ENCODE assay signal across 8 mouse cellular contexts in genomic region chr11:58981541-58982447, GRCm38 (mm10). TPM values are rescaled to one million over a fixed set of nuclear protein-coding genes. Genes with fewer than 3 reads are reported as not detected.
DNase-seq lines count a peak whose midpoint lies in the region; ATAC-seq and TF ChIP-seq lines count a peak whose summit lies in the region.

No protein-coding gene starts in this region.

- no peak for TF ChIP-seq POLR2A in CH12.LX (IDR thresholded peaks at IDR 0.05; ENCODE audit: low read depth, low read length)
- peak; percentile 44; the same call in 1 of the 2 replicates for TF ChIP-seq POLR2A in thymus, adult 2 months (IDR thresholded peaks at IDR 0.05; ENCODE audit: control insufficient read depth, extremely low read depth, insufficient read depth, low read length, poor library complexity)

- peaks cover 19% of the 10 kb centered on the region for H3K4me1 ChIP-seq in forebrain, postnatal 0 days (ENCODE audit: insufficient read depth)
- peaks cover 44% of the 10 kb centered on the region for H3K4me1 ChIP-seq in forebrain, embryonic 10.5 days
- peaks cover 23 to 55% of the 10 kb centered on the region in 2 experiments for H3K4me1 ChIP-seq in CH12.LX (ENCODE audit: control insufficient read depth in 1 of 2, insufficient read depth in 2 of 2)
- H3K4me1 ChIP-seq in thymus, adult 2 months (replicated peaks; ENCODE audit: control insufficient read depth, insufficient read depth, low read length): peaks cover 57% of the 10 kb centered on the region

- dilution Hi-C loops in CH12.LX (cut with MboI; ENCODE audit: extremely low pct_ligation_motif_present, extremely low pct_unique_long_range_greater_than_20kb, low sequenced_read_pairs): no loop called here

- H3K79me2 ChIP-seq in CH12.LX (replicated peaks; ENCODE audit: control insufficient read depth, extremely low read depth, insufficient read depth, poor library complexity, severe bottlenecking): peaks cover 45% of the 10 kb centered on the region

- no peaks in the 10 kb centered on the region for H3K27me3 ChIP-seq in forebrain, postnatal 0 days (ENCODE audit: insufficient read depth, low read length)
- H3K27me3 ChIP-seq in forebrain, embryonic 10.5 days (ENCODE audit: poor library complexity, severe bottlenecking): no peaks in the 10 kb centered on the region
- H3K27me3 ChIP-seq in CH12.LX (replicated peaks): no peaks in the 10 kb centered on the region
- no peaks in the 10 kb centered on the region for H3K27me3 ChIP-seq in thymus, adult 2 months (ENCODE audit: control insufficient read depth, insufficient read depth, low read length)

- in situ Hi-C loops in CH12.LX (cut with MboI; ENCODE audit: low pct_ligation_motif_present, low pct_unique_long_range_greater_than_20kb, low sequenced_read_pairs): no loop called here

- H3K4me2 ChIP-seq in forebrain, postnatal 0 days (ENCODE audit: low read depth): no peak overlapping the region
- H3K4me2 ChIP-seq in CH12.LX (ENCODE audit: insufficient read depth, low read depth, poor library complexity, severe bottlenecking): peak overlapping the region; percentile 43

- peak; percentile 50 for TF ChIP-seq RAD21 in CH12.LX (IDR thresholded peaks at IDR 0.05; ENCODE audit: low read depth, low read length)

- WGBS in forebrain, postnatal 0 days: 49% methylated on average over 14 of the region's 14 CpGs
- 63% methylated on average over 14 of the region's 14 CpGs for WGBS in forebrain, embryonic 10.5 days
- WGBS in thymus, adult 2 months: 5% methylated on average over 14 of the region's 14 CpGs

- TF ChIP-seq EP300 in CH12.LX (IDR thresholded peaks at IDR 0.05; ENCODE audit: low read length): peak; percentile 64

- no peak overlapping the region for H3K27ac ChIP-seq in forebrain, postnatal 0 days (ENCODE audit: low read depth, low read length)
- H3K27ac ChIP-seq in forebrain, embryonic 10.5 days: no peak overlapping the region
- H3K27ac ChIP-seq in CH12.LX (ENCODE audit: insufficient read depth, low read depth): peak overlapping the region; percentile 65
- peak overlapping the region; percentile 95 for H3K27ac ChIP-seq in thymus, adult 2 months (ENCODE audit: control insufficient read depth, insufficient read depth, low read length)

- ATAC-seq in forebrain, postnatal 0 days: 0 out of 2 replicates have a peak, but pooled peaks have one; percentile 36

- intact Hi-C loops in heart, postnatal 14 days (cut with DNase I): no loop called here
- intact Hi-C loops in left cerebral cortex, postnatal 25 days (cut with DNase I): no loop called here

- no peaks in the 10 kb centered on the region for H3K9me3 ChIP-seq in forebrain, postnatal 0 days (ENCODE audit: low read length)
- no peaks in the 10 kb centered on the region for H3K9me3 ChIP-seq in forebrain, embryonic 10.5 days
- H3K9me3 ChIP-seq in CH12.LX (replicated peaks; ENCODE audit: low read length): no peaks in the 10 kb centered on the region

- DNase-seq in forebrain, postnatal 0 days: peak; percentile 61
- DNase-seq in forebrain, embryonic 10.5 days (ENCODE audit: extremely low spot score, low spot score): no peak
- DNase-seq in CH12.LX (ENCODE audit: extremely low read depth): peak; percentile 94
- DNase-seq in fibroblast of lung, adult 2 months (ENCODE audit: low read depth): peak; percentile 56
- DNase-seq in heart, postnatal 14 days: peak; percentile 79 to 84
- DNase-seq in left cerebral cortex, postnatal 25 days (ENCODE audit: low spot score in 2 of 2): peak; percentile 79 to 87
- peak; percentile 83 for DNase-seq in naive thymus-derived CD4-positive, alpha-beta T cell, adult 2 months (ENCODE audit: low read depth)
- DNase-seq in thymus, adult 2 months: peak; percentile 85

- H3K4me3 ChIP-seq in forebrain, postnatal 0 days (ENCODE audit: low read depth, low read length): no peak overlapping the region
- H3K4me3 ChIP-seq in forebrain, embryonic 10.5 days: no peak overlapping the region
- peak overlapping the region; percentile 7 to 30 (median 17) for H3K4me3 ChIP-seq in CH12.LX (replicated peaks in 1 of 3; ENCODE audit: low read depth in 2 of 3, low read length in 2 of 3, poor library complexity in 1 of 3)
- peak overlapping the region; percentile 38 for H3K4me3 ChIP-seq in thymus, adult 2 months (ENCODE audit: control insufficient read depth, insufficient read depth, low read length)

- H3K36me3 ChIP-seq in forebrain, postnatal 0 days (ENCODE audit: insufficient read depth): peaks cover 39% of the 10 kb centered on the region
- H3K36me3 ChIP-seq in forebrain, embryonic 10.5 days (replicated peaks): peaks cover 67% of the 10 kb centered on the region
- H3K36me3 ChIP-seq in CH12.LX (replicated peaks in 1 of 2; ENCODE audit: control insufficient read depth in 1 of 2, insufficient read depth in 1 of 2, low read length in 1 of 2): peaks cover 40 to 66% of the 10 kb centered on the region in 2 experiments
- peaks cover 20% of the 10 kb centered on the region for H3K36me3 ChIP-seq in thymus, adult 2 months (ENCODE audit: control insufficient read depth, insufficient read depth, low read length)

- peak; percentile 65 for TF ChIP-seq CTCF in forebrain, postnatal 0 days (IDR thresholded peaks at IDR 0.05; ENCODE audit: low read depth)
- TF ChIP-seq CTCF in CH12.LX (conservative IDR thresholded peaks at IDR 0.05 in 1 of 2, IDR thresholded peaks at IDR 0.05 in 1 of 2; ENCODE audit: low read depth in 2 of 2, low read length in 2 of 2): peak; percentile 58 to 94
- TF ChIP-seq CTCF in thymus, adult 2 months (IDR thresholded peaks at IDR 0.05; ENCODE audit: borderline replicate concordance, control insufficient read depth, extremely low read depth, insufficient read depth, low read length, poor library complexity): peak; percentile 82

- no peak overlapping the region for H3K9ac ChIP-seq in forebrain, postnatal 0 days
- no peak overlapping the region for H3K9ac ChIP-seq in CH12.LX (ENCODE audit: insufficient read depth, low read depth)

TF ChIP-seq in CH12.LX, 34 proteins besides CTCF, POLR2A, EP300 and RAD21 (continues in another document):
- peak; percentile 73 for TF ChIP-seq MYC (IDR thresholded peaks at IDR 0.05; ENCODE audit: low read depth, low read length)
- TF ChIP-seq HCFC1 (IDR thresholded peaks at IDR 0.05; ENCODE audit: low read depth, low read length): no peak; the same call in 1 of the 2 replicates
- no peak for TF ChIP-seq GABPA (IDR thresholded peaks at IDR 0.05; ENCODE audit: insufficient replicate concordance, low read depth, low read length)
- no peak for TF ChIP-seq ZKSCAN1 (IDR thresholded peaks at IDR 0.05; ENCODE audit: borderline replicate concordance, low read depth, low read length)

RNA-seq across cellular contexts. Expression of gene Trim11, which starts 3.9 kb away (rescaled TPM):
- 29.2 and 31.9 TPM in 2 replicates for total RNA-seq in forebrain, postnatal 0 days (2014; rRNA removed)
- 13.5 and 16.0 TPM in 2 replicates for polyA plus RNA-seq in forebrain, postnatal 0 days (2015; fragmentation: Nextera tagmentation; extraction: Ambion mirVana)
- polyA plus RNA-seq in forebrain, embryonic 10.5 days (2016; fragmentation: Nextera tagmentation; extraction: Ambion mirVana): 18.5 and 19.6 TPM in 2 replicates
- 32.5 and 33.2 TPM in 2 replicates for total RNA-seq in CH12.LX (2012; rRNA removed)
- 22.5 and 23.2 TPM in 2 replicates for total RNA-seq in CH12.LX (2014; rRNA removed)
- 21.8 and 23.0 TPM in 2 replicates for polyA plus RNA-seq in CH12.LX (2012; ENCODE audit: insufficient read length, low read depth)
- total RNA-seq in heart, postnatal 14 days (2021): 10 to 100 TPM; 17.6 to 18.1 TPM
- 10 to 100 TPM; 21.5 to 23.7 TPM for total RNA-seq in left cerebral cortex, postnatal 25 days (2021)
- 114 and 119 TPM in 2 replicates for polyA plus RNA-seq in thymus, adult 2 months (2012; rRNA removed)

RNA-seq across cellular contexts. Expression of gene Hist3h2a, which starts 27.3 kb away (rescaled TPM):
- total RNA-seq in forebrain, postnatal 0 days (2014; rRNA removed): 181 and 199 TPM in 2 replicates
- polyA plus RNA-seq in forebrain, postnatal 0 days (2015; fragmentation: Nextera tagmentation; extraction: Ambion mirVana): 58.0 and 58.7 TPM in 2 replicates
- polyA plus RNA-seq in forebrain, embryonic 10.5 days (2016; fragmentation: Nextera tagmentation; extraction: Ambion mirVana): 15.1 and 19.4 TPM in 2 replicates
- total RNA-seq in CH12.LX (2012; rRNA removed) (97.2 and 125 TPM in 2 replicates), CH12.LX (2014; rRNA removed) (4.4 and 6.1 TPM in 2 replicates)
- 0.79 and 1.2 TPM in 2 replicates for polyA plus RNA-seq in CH12.LX (2012; ENCODE audit: insufficient read length, low read depth)
- total RNA-seq in heart, postnatal 14 days (2021): 10 to 100 TPM; 22.0 to 28.0 TPM
- 10 to 100 TPM; 62.2 to 64.8 TPM for total RNA-seq in left cerebral cortex, postnatal 25 days (2021)
- polyA plus RNA-seq in thymus, adult 2 months (2012; rRNA removed): 45.9 and 51.0 TPM in 2 replicates

RNA-seq across cellular contexts. Expression of gene Trim17, which starts 27.3 kb away (rescaled TPM):
- total RNA-seq in forebrain, postnatal 0 days (2014; rRNA removed): 3.4 and 4.0 TPM in 2 replicates
- polyA plus RNA-seq in forebrain, postnatal 0 days (2015; fragmentation: Nextera tagmentation; extraction: Ambion mirVana): 0.65 TPM in 2 replicates
- 0.19 and 0.31 TPM in 2 replicates for polyA plus RNA-seq in forebrain, embryonic 10.5 days (2016; fragmentation: Nextera tagmentation; extraction: Ambion mirVana)
- total RNA-seq in CH12.LX (2012; rRNA removed) (0.21 and 0.47 TPM in 2 replicates), CH12.LX (2014; rRNA removed) (not detected in 2 replicates)
- 0.20 and 0.49 TPM in 2 replicates for polyA plus RNA-seq in CH12.LX (2012; ENCODE audit: insufficient read length, low read depth)
- under 1 TPM; 0.10 to 0.19 TPM for total RNA-seq in heart, postnatal 14 days (2021)
- 1 to 10 TPM; 5.4 TPM for total RNA-seq in left cerebral cortex, postnatal 25 days (2021)
- polyA plus RNA-seq in thymus, adult 2 months (2012; rRNA removed): 0.31 and 0.47 TPM in 2 replicates

RNA-seq across cellular contexts. Expression of gene Hist3h2ba, which starts 33.1 kb away (rescaled TPM):
- 446 and 960 TPM in 2 replicates for total RNA-seq in forebrain, postnatal 0 days (2014; rRNA removed)
- 111 and 146 TPM in 2 replicates for polyA plus RNA-seq in forebrain, postnatal 0 days (2015; fragmentation: Nextera tagmentation; extraction: Ambion mirVana)
- polyA plus RNA-seq in forebrain, embryonic 10.5 days (2016; fragmentation: Nextera tagmentation; extraction: Ambion mirVana): 22.7 and 36.5 TPM in 2 replicates
- 0.34 TPM in 1 of 2 replicates, not detected in the other for total RNA-seq in CH12.LX (2012; rRNA removed)
- total RNA-seq in CH12.LX (2014; rRNA removed): not detected in 2 replicates
- polyA plus RNA-seq in CH12.LX (2012; ENCODE audit: insufficient read length, low read depth): not detected in 2 replicates
- total RNA-seq in heart, postnatal 14 days (2021): 10 to 100 TPM in 1 of 2 experiments, 1 to 10 TPM in 1; 3.9 to 14.1 TPM
- 100 to 1,000 TPM in 1 of 2 experiments, 10 to 100 TPM in 1; 90.4 to 111 TPM for total RNA-seq in left cerebral cortex, postnatal 25 days (2021)
- 47.2 and 96.5 TPM in 2 replicates for polyA plus RNA-seq in thymus, adult 2 months (2012; rRNA removed)

RNA-seq across cellular contexts. Expression of gene Rnf187, which starts 43.1 kb away (rescaled TPM):
- 668 and 716 TPM in 2 replicates for total RNA-seq in forebrain, postnatal 0 days (2014; rRNA removed)
- polyA plus RNA-seq in forebrain, postnatal 0 days (2015; fragmentation: Nextera tagmentation; extraction: Ambion mirVana): 583 and 608 TPM in 2 replicates
- 265 and 273 TPM in 2 replicates for polyA plus RNA-seq in forebrain, embryonic 10.5 days (2016; fragmentation: Nextera tagmentation; extraction: Ambion mirVana)
- total RNA-seq in CH12.LX (2012; rRNA removed) (185 and 230 TPM in 2 replicates), CH12.LX (2014; rRNA removed) (175 and 188 TPM in 2 replicates)
- 181 and 195 TPM in 2 replicates for polyA plus RNA-seq in CH12.LX (2012; ENCODE audit: insufficient read length, low read depth)
- total RNA-seq in heart, postnatal 14 days (2021): 100 to 1,000 TPM; 150 to 151 TPM
- total RNA-seq in left cerebral cortex, postnatal 25 days (2021): 100 to 1,000 TPM; 480 to 498 TPM
- polyA plus RNA-seq in thymus, adult 2 months (2012; rRNA removed): 335 and 488 TPM in 2 replicates

Comparison
In these comparisons a context has a peak if more than half of its experiments do, and no peak if none do; other contexts are left out.
1. H3K27ac ChIP-seq: peak in CH12.LX (single experiment) and thymus, adult 2 months (single experiment); none in forebrain, postnatal 0 days (single experiment) and forebrain, embryonic 10.5 days (single experiment).
2. H3K4me3 ChIP-seq: peak in CH12.LX (3 of 3) and thymus, adult 2 months (single experiment); none in forebrain, postnatal 0 days (single experiment) and forebrain, embryonic 10.5 days (single experiment).
3. Peak in every context shown above with its lines, with median percentiles within 50 percentile points of each other: CTCF ChIP-seq.